Mouse (Mus musculus): ENCODE measurements around the gene AL731706.2.

DNA sequence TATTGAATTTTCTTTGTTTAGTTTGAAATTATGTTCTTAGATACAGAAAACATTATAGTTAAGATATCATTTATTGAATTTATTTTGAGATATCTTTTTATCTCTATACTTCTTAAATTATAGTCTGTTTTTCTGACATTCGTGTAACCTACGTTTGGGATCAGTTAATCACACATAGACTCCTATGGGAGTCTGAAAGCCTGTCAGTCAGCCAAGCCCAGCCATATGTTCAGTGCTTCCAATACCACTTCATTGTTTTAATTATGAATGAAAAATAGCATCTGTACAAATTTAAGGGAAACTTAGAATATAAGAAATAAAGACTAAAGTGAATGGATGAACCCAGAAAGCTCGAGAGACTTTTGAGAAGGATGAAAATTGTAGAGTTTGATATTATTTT, 23.1 kb upstream of the AL731706.2 start:
- TF ChIP-seq CTCF (conservative IDR thresholded peaks at IDR 0.05; ENCODE audit: insufficient read depth, insufficient read length, low read depth, low read length): no peak
- no peak for TF ChIP-seq POLR2A (IDR thresholded peaks at IDR 0.05; ENCODE audit: low read depth, low read length)
